Mouse (Mus musculus) embryonic facial prominence, embryonic 10.5 days (tissue): ENCODE measurements at regions not wholly inside any gene's neighbourhood (a gene's known extent, or its start where the extent isn't known, plus 50 kb on each side); places are given as distances from the start of the nearest gene placed in this dataset.
"Not testable (repeated sequence)": the region's sequence is repeated elsewhere in the genome, so short reads cannot be mapped to it uniquely, and the experiment has no call there.

ENCODE experiments used
- DNase-seq: peaks from one replicate; pipeline ENCODE4 v3.0.0-alpha.2; 2017; ENCODE audit warnings: low spot score
- H3K27ac ChIP-seq: fragments of 300-500 bp; sonication (generic); replicated peaks from 2 replicates; pipeline ENCODE4 v1.5.1; 2016; ENCODE audit warnings: mild to moderate bottlenecking
- H3K27me3 ChIP-seq: fragments of 300-500 bp; sonication (generic); replicated peaks from 2 replicates; pipeline ENCODE4 v1.6.1; 2016; ENCODE audit warnings: low read depth, mild to moderate bottlenecking; ENCODE audit not compliant: poor library complexity, severe bottlenecking
- H3K36me3 ChIP-seq: fragments of 300-500 bp; sonication (generic); replicated peaks from 2 replicates; pipeline ENCODE4 v1.6.1; 2016; ENCODE audit warnings: mild to moderate bottlenecking, moderate library complexity
- H3K4me1 ChIP-seq: fragments of 300-500 bp; sonication (generic); 2 replicates; pipeline ENCODE4 v1.6.1; 2016
- H3K4me3 ChIP-seq: fragments of 300-500 bp; sonication (generic); 2 replicates; pipeline ENCODE4 v1.5.1; 2016; ENCODE audit warnings: mild to moderate bottlenecking, moderate library complexity
- H3K9me3 ChIP-seq: fragments of 300-500 bp; sonication (generic); 2 replicates; pipeline ENCODE4 v1.6.1; 2016; ENCODE audit warnings: mild to moderate bottlenecking
- WGBS: fragments of 180-500 bp; shearing (Covaris S2); methylation state at CpG from one replicate; pipeline ENCODE4 v1.1.7; 2016; 5-methylcytosine and 5-hydroxymethylcytosine counted together

- Histone ChIP-seq H3K27me3 (no peaks in the 10 kb centered on the region), H3K27ac (no peak overlapping the region), H3K4me3 (no peak overlapping the region), H3K9me3 (no peaks in the 10 kb centered on the region), H3K36me3 (no peaks in the 10 kb centered on the region), H3K4me1 (no peaks in the 10 kb centered on the region)
- no peak for DNase-seq
- WGBS, result 67% methylated on average over 1 of the region's 1 CpGs
These were observed 94.1 kb downstream of the Gm17521 start for GRCm38 (mm10) chrX:122935358-122935757.

DNA sequence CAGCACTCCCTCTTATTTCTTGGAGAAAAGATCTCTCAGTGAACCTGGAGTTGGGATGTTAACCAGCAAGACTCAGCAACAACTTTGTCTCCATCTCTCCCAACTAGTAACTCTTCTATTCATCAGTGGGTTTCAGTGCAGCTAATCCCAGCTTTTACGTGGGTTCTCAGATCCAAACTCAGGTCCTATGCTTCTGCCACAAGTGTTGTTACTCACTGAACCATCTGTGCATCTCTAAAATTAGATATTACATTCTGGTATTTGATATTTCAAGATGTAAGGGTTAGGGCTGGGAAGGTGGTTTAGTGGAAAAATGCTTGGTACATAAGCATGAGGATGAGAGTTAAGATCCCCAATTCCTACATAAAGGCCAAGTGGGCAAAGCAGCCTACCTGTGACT is 136.8 kb downstream of the Gm17521 start:
- no peaks in the 10 kb centered on the region for H3K36me3 ChIP-seq
- WGBS, result 77% methylated on average over 1 of the region's 1 CpGs
- no peak overlapping the region for H3K27ac ChIP-seq
- no peak for DNase-seq
- H3K4me1 ChIP-seq, result no peaks in the 10 kb centered on the region
- H3K4me3 ChIP-seq, result no peak overlapping the region
- no peaks in the 10 kb centered on the region for H3K9me3 ChIP-seq
- no peaks in the 10 kb centered on the region for H3K27me3 ChIP-seq

DNA sequence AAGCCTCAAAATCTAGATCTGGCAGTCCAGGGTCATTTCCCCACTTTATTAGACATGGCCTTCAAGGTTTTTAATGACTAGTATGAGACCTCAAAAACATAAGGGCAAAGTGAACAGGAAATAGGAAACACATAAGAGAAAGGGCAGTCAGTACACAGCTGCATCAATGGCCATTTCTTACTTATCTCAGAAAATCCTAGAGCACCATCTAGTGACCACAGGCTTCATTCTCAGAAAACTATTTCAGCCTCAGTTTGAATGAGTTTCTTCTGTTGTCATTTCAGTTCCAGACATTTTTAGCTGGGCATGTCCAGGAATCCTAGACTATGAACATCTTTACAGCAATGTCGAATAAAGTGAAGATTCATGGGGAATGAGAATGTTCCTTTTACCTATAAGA is 175.0 kb downstream of the Gm17521 start:
- no peak for DNase-seq
- Histone ChIP-seq H3K4me1 (no peaks in the 10 kb centered on the region), H3K27ac (no peak overlapping the region), H3K9me3 (0 out of 2 replicates have a peak, but pooled peaks cover 4% of the 10 kb centered on the region), H3K27me3 (no peaks in the 10 kb centered on the region), H3K4me3 (no peak overlapping the region), H3K36me3 (no peaks in the 10 kb centered on the region)
- WGBS, result 54% methylated on average over 1 of the region's 1 CpGs

DNA sequence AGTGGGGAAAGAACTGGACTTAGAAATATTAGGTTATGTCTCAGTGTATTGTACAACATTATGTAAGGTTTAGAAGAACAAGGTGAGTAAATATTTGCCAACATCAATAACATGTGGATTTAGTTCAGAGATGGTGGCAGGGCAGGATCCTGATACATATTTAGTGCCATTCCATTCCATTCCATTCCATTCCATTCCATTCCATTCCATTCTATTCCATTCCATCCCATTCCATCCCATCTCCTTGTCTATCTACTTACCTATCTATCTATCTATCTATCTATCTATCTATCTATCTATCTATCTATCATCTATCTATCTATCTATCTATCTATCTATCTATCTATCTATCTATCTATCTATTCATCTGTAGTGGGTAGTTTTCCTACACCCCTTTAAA is 198.2 kb downstream of the Gm17521 start:
- H3K27ac ChIP-seq, H3K4me1 ChIP-seq, DNase-seq, H3K9me3 ChIP-seq, H3K36me3 ChIP-seq, H3K4me3 ChIP-seq, H3K27me3 ChIP-seq: not testable (repeated sequence)

DNA sequence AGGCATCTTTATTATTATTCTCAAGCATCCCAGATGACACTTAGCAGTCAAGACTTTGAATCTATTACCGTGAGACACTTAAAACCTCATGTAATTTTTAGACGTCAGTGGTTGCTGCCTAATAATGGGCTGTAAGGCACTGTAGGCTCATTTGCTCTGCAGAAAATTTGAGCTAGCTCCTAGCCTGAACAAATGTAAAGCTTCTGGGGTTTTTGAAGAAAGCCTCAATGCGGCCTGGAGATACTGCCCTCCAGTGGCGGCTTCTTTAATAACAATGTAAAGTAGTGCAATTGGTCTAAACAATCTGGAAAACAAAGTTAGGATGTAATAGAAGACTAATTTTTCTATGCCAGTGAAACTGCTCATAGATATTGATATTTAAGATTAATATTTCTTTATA is 203.4 kb downstream of the Gm17521 start:
- peak; percentile 10 for DNase-seq
- no peak overlapping the region for H3K4me3 ChIP-seq
- 19% methylated on average over 4 of the region's 4 CpGs for WGBS
- no peaks in the 10 kb centered on the region for H3K4me1 ChIP-seq
- no peaks in the 10 kb centered on the region for H3K36me3 ChIP-seq
- no peaks in the 10 kb centered on the region for H3K27me3 ChIP-seq
- H3K27ac ChIP-seq, result no peak overlapping the region
- no peaks in the 10 kb centered on the region for H3K9me3 ChIP-seq
